Mouse (Mus musculus) CH12.LX (cell line): ENCODE measurements around the gene Svs1.

Experiments used
- CHD2 ChIP-seq: IDR thresholded peaks from 2 replicates; pipeline ENCODE4 v1.6.1; 2011; ENCODE audit warnings: low read length, improper control_type of control experiment
- CTCF ChIP-seq, 2 experiments: IDR thresholded peaks in 1 of 2; conservative IDR thresholded peaks in 1 of 2; 2 replicates each; pipeline ENCODE4 v1.5.1; 2011 to 2012; ENCODE audit warnings: low read depth in 2 of 2, low read length in 2 of 2, improper control_type of control experiment in 1 of 2, inconsistent platforms in 1 of 2, mild to moderate bottlenecking in 1 of 2, moderate library complexity in 1 of 2
- ELF1 ChIP-seq: IDR thresholded peaks from 2 replicates; pipeline ENCODE4 v1.6.1; 2014; ENCODE audit warnings: low read depth, mild to moderate bottlenecking, inconsistent platforms, low read length, improper control_type of control experiment
- EP300 ChIP-seq: IDR thresholded peaks from 2 replicates; pipeline ENCODE4 v1.6.1; 2011; ENCODE audit warnings: low read length, improper control_type of control experiment
- HCFC1 ChIP-seq: IDR thresholded peaks from 2 replicates; pipeline ENCODE4 v1.6.1; 2012; ENCODE audit warnings: low read depth, mild to moderate bottlenecking, inconsistent platforms, low read length, improper control_type of control experiment
- IRF4 ChIP-seq: IDR thresholded peaks from 2 replicates; pipeline ENCODE4 v1.6.1; 2014; ENCODE audit warnings: low read depth, mild to moderate bottlenecking, inconsistent platforms, low read length, improper control_type of control experiment
- POLR2A ChIP-seq: IDR thresholded peaks from 2 replicates; pipeline ENCODE4 v1.6.1; 2011; ENCODE audit warnings: low read depth, mild to moderate bottlenecking, improper control_type of control experiment, low read length

GRCm38 (mm10) chr6:48986444-48986990 lies at the start of gene Svs1:
- no peak for TF ChIP-seq CTCF (conservative IDR thresholded peaks at IDR 0.05 in 1 of 2, IDR thresholded peaks at IDR 0.05 in 1 of 2; ENCODE audit: low read depth in 2 of 2, low read length in 2 of 2)
- TF ChIP-seq HCFC1: no peak
- TF ChIP-seq EP300: no peak
- TF ChIP-seq POLR2A: no peak
- no peak for TF ChIP-seq ELF1
- TF ChIP-seq CHD2: no peak
- no peak for TF ChIP-seq IRF4
